Mouse (Mus musculus): ENCODE data around the gene Eif3c. TPM values are rescaled to one million over a fixed set of nuclear protein-coding genes. Genes with fewer than 3 reads are reported as not detected.
A peak's percentile ranks its signal among the peaks of the same experiment; 100 is the strongest.

Gene Eif3c
- polyA plus RNA-seq, 1 experiment from 2014 or later: 87.8 TPM

DNA sequence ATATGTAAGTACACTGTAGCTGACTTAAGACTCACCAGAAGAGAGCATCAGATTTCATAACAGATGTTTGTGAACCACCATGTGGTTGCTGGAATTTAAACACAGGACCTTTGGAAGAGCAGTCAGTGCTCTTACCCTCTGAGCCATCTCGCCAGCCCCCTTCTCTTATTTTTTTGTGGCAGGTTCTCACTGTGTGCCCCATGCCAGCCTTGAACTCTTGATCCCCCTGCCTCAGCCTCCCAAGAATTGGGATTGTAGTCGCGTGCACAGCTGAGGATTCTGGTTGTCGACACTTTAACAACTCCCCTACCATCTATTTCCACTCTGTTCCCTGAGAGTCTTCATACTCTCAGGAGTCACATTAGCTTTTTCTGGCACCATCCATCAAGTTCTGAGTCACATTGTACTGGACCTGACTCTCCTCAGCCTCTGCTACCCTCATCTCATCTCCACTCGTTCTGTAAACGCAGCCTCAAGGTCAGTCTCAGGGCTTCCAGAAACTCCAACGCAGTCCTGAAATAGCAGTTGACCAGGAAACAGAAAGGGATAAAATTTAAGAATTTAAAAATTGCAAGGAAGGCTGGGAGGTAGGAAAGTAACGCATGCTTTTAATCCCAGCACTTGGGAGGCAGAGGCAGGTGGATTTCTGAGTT, 59.0 kb downstream of the Eif3c start:
- H3K36me3 ChIP-seq (ENCODE audit: control insufficient read depth, insufficient read depth): no peaks in the 10 kb centered on the region
- no peak overlapping the region for H3K4me3 ChIP-seq (ENCODE audit: low read depth, low read length)
- no peak overlapping the region for H3K9ac ChIP-seq (ENCODE audit: low read depth, low read length)
- ATAC-seq (ENCODE audit: low read depth): no peak
- H3K27me3 ChIP-seq (ENCODE audit: control insufficient read depth, insufficient read depth, low read depth, low read length): no peaks in the 10 kb centered on the region
- no peaks in the 10 kb centered on the region; the same call in 1 of the 2 replicates for H3K4me1 ChIP-seq (ENCODE audit: control insufficient read depth, low read depth, low read length)
- no peak overlapping the region for H3K27ac ChIP-seq (ENCODE audit: low read length)
- WGBS (ENCODE audit: insufficient replicate concordance): 72% methylated on average over 8 of the region's 8 CpGs
- H3K9me3 ChIP-seq (replicated peaks; ENCODE audit: control insufficient read depth, low read length): no peaks in the 10 kb centered on the region
- H3K4me2 ChIP-seq (ENCODE audit: low read depth, low read length): no peak overlapping the region

DNA sequence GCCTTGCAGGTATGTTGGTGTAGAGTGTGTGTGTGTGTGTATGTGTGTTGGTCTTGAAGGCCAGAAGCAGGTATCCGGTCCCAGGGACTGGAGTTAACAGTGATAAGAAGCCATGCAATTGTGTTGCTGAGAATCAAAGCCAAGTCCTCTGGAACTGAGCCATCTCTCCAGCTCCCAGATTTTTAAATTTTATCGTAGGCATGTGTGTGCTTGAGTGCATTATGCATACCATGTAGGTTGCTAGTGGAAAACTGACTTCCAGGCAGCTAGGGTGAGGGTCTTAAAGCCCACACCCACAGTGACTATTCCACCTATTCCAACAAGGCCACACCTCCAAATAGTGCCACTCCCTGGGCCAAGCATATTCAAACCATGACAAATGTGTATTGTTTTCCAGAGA, 61.3 kb downstream of the Eif3c start:
- H3K27me3 ChIP-seq (ENCODE audit: control insufficient read depth, insufficient read depth, low read depth, low read length): no peaks in the 10 kb centered on the region
- H3K9ac ChIP-seq (ENCODE audit: low read depth, low read length): no peak overlapping the region
- no peak overlapping the region for H3K27ac ChIP-seq (ENCODE audit: low read length)
- H3K36me3 ChIP-seq (ENCODE audit: control insufficient read depth, insufficient read depth): peaks cover 13% of the 10 kb centered on the region
- WGBS (ENCODE audit: insufficient replicate concordance): 80% methylated on average over 2 of the region's 2 CpGs
- H3K4me1 ChIP-seq (ENCODE audit: control insufficient read depth, low read depth, low read length): peaks cover 12% of the 10 kb centered on the region
- H3K4me3 ChIP-seq (ENCODE audit: low read depth, low read length): no peak overlapping the region
- ATAC-seq (ENCODE audit: low read depth): no peak
- no peak overlapping the region for H3K4me2 ChIP-seq (ENCODE audit: low read depth, low read length)
- no peaks in the 10 kb centered on the region for H3K9me3 ChIP-seq (replicated peaks; ENCODE audit: control insufficient read depth, low read length)

DNA sequence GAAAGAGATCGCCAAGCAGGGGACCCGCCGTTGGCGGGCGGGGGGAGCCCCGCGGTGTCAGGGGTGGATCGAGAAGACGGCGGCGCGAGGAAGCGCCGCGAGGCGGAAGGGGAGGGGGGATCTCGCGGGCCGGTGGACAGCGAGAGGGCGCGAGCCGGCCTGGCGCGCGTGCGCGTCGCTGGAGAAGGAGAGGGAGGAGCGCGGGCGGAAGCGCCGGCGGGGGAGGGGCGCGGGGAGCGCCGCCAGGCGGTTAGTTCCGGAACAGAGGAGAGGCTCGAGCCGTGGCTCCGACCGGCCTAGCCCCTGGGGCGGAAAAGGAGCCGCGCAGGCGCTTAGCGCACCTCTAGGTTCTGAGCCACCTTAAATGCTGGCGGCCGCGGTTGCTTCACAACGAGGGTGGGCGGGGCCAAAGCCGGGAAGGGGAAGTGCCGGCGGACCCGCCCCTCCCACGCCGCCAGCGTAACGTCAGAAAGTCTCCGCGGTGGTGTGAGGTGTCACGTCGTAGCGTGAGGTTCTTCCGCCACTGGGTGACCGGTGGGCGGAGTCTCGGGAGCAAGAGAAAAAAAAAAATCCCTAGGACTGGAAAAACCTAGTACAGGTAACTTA, 62.8 kb downstream of the Eif3c start, which contains the start of gene Atxn2l:
Gene Atxn2l (minus strand): TSS at position 165 of the 606 bp plus-strand sequence.
- peak within 1 kb of the TSS; percentile 54 for H3K4me2 ChIP-seq (ENCODE audit: low read depth, low read length)
- H3K36me3 ChIP-seq (ENCODE audit: control insufficient read depth, insufficient read depth): peaks cover 29% of the 10 kb centered on the region
- H3K27me3 ChIP-seq (ENCODE audit: control insufficient read depth, insufficient read depth, low read depth, low read length): no peaks in the 10 kb centered on the region
- peak within 1 kb of the TSS; percentile 100 for H3K27ac ChIP-seq (ENCODE audit: low read length)
- no peaks in the 10 kb centered on the region for H3K9me3 ChIP-seq (replicated peaks; ENCODE audit: control insufficient read depth, low read length)
- peak within 1 kb of the TSS; percentile 100 for H3K4me3 ChIP-seq (ENCODE audit: low read depth, low read length)
- H3K9ac ChIP-seq (ENCODE audit: low read depth, low read length): peak within 1 kb of the TSS; percentile 100
- under 1% methylated on average over 57 of the region's 72 CpGs for whole genome bisulfite sequencing (ENCODE audit: insufficient replicate concordance)
- peak; percentile 80 for ATAC-seq (ENCODE audit: low read depth)
- peaks cover 12% of the 10 kb centered on the region for H3K4me1 ChIP-seq (ENCODE audit: control insufficient read depth, low read depth, low read length)

DNA sequence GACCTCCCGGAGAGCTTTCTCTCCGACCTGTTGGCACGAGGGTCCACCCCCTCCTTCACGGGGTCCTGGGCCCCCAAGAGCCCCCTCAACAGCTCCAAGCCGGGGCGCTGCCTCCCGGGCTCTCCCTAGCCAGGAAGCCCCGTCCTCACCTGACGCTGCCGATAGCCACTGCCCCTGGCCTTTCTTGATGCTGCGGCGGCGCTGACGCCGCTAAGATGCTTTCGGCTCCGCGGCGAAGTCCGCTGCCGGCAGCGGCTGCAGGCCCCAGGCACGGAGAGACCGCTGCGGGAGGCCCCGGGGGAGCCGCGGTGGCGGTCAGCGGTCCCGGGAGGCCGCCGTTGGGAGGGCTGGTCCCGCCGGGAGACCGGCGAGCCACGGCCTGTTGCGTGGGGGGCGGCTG, 63.5 kb downstream of the Eif3c start:
- Histone ChIP-seq H3K4me2 (ENCODE audit: low read depth, low read length) (peak overlapping the region; percentile 54), H3K27me3 (ENCODE audit: control insufficient read depth, insufficient read depth, low read depth, low read length) (no peaks in the 10 kb centered on the region), H3K9me3 (replicated peaks; ENCODE audit: control insufficient read depth, low read length) (no peaks in the 10 kb centered on the region), H3K4me1 (ENCODE audit: control insufficient read depth, low read depth, low read length) (peaks cover 12% of the 10 kb centered on the region), H3K36me3 (ENCODE audit: control insufficient read depth, insufficient read depth) (peaks cover 35% of the 10 kb centered on the region), H3K27ac (ENCODE audit: low read length) (peak overlapping the region; percentile 100), H3K9ac (ENCODE audit: low read depth, low read length) (peak overlapping the region; percentile 100), H3K4me3 (ENCODE audit: low read depth, low read length) (peak overlapping the region; percentile 100)
- under 1% methylated on average over 40 of the region's 40 CpGs for WGBS (ENCODE audit: insufficient replicate concordance)
- ATAC-seq (ENCODE audit: low read depth): peak; percentile 0; the same call in 1 of the 2 replicates

DNA sequence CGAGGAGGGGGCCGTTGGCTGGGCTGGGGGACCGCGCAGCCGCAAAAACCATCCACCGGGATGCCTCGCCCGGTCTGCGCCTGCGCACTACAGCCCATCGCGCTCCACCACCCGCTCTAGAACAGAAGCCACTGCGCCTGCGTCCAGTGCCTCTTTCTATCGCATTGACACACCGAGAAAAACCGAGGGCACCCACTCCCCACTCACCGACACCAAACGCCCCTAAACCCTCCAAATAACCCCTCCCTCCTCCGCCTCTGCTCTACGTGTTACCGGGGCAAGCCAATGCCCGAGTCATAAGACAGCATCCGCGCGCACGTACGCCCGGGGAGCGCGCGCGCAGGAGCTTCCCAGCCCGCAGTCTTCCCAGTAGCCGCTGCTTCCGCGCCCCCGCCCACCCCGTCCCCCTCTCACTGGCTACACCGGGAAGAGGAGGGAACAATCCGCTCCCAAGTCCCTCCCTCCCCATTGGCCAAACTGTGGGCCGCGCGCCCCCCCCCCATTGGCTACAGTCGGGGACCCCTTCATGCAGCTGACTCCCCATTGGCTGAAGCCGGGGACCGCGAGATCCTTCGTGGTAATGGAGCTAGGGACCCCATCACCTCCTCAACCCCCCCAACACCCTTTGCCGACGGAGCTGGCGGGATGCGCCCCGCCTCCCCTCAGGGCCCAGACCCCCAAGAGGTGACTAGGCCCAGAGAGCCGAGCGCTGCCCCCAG, 64.0 kb downstream of the Eif3c start:
- H3K4me2 ChIP-seq (ENCODE audit: low read depth, low read length): peak overlapping the region; percentile 54
- under 1% methylated on average over 54 of the region's 57 CpGs for WGBS (ENCODE audit: insufficient replicate concordance)

DNA sequence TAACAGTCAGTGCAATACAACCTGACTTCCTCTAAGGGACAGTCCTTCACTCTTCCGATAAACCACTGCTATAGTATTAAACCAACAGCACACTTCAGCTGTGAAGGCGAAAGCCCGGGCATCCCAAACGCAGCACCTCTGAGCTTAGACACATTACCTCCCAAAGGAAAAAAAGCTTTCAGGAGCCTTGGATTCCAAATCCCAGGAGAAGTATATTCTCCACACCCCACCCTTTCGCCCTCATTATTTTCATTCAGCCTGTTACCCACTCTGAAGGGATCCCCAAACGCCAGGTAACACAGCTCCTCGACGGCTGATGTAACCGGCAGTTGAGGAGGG, 64.6 kb downstream of the Eif3c start:
- Histone ChIP-seq H3K4me2 (ENCODE audit: low read depth, low read length) (peak overlapping the region; percentile 54), H3K4me1 (ENCODE audit: control insufficient read depth, low read depth, low read length) (peaks cover 12% of the 10 kb centered on the region), H3K27ac (ENCODE audit: low read length) (peak overlapping the region; percentile 100), H3K4me3 (ENCODE audit: low read depth, low read length) (peak overlapping the region; percentile 100), H3K27me3 (ENCODE audit: control insufficient read depth, insufficient read depth, low read depth, low read length) (no peaks in the 10 kb centered on the region), H3K9me3 (replicated peaks; ENCODE audit: control insufficient read depth, low read length) (no peaks in the 10 kb centered on the region), H3K9ac (ENCODE audit: low read depth, low read length) (peak overlapping the region; percentile 100), H3K36me3 (ENCODE audit: control insufficient read depth, insufficient read depth) (peaks cover 46% of the 10 kb centered on the region)
- WGBS (ENCODE audit: insufficient replicate concordance): 1% methylated on average over 9 of the region's 9 CpGs
- no peak for ATAC-seq (ENCODE audit: low read depth)

More for the DNA sequence above, 64.0 kb downstream of the Eif3c start:
- Histone ChIP-seq H3K27ac (ENCODE audit: low read length) (peak overlapping the region; percentile 100), H3K4me3 (ENCODE audit: low read depth, low read length) (peak overlapping the region; percentile 100), H3K9me3 (replicated peaks; ENCODE audit: control insufficient read depth, low read length) (no peaks in the 10 kb centered on the region), H3K36me3 (ENCODE audit: control insufficient read depth, insufficient read depth) (peaks cover 40% of the 10 kb centered on the region), H3K27me3 (ENCODE audit: control insufficient read depth, insufficient read depth, low read depth, low read length) (no peaks in the 10 kb centered on the region), H3K4me1 (ENCODE audit: control insufficient read depth, low read depth, low read length) (peaks cover 12% of the 10 kb centered on the region), H3K9ac (ENCODE audit: low read depth, low read length) (peak overlapping the region; percentile 100)
- peak; percentile 72 for ATAC-seq (ENCODE audit: low read depth)

DNA sequence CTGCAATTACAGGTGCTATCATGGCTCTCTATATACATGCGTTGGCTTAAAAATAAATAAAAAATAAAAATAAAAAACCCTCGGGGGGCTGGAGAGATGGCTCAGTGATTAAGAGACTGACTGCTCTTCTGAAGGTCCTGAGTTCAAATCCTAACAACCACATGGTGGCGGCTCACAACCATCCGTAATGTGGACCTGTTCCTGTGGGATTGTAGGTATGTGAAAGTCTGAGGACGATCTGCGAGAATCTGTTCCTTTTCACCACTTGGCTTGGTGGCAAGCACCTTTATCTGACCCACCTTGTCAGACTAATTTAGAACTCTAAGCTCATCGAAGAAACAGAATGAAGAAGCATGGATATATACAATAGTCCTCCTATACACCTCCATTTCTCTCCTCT, 66.8 kb downstream of the Eif3c start:
- no peaks in the 10 kb centered on the region for H3K9me3 ChIP-seq (replicated peaks; ENCODE audit: control insufficient read depth, low read length)
- peaks cover 12% of the 10 kb centered on the region for H3K4me1 ChIP-seq (ENCODE audit: control insufficient read depth, low read depth, low read length)
- H3K9ac ChIP-seq (ENCODE audit: low read depth, low read length): no peak overlapping the region
- no peaks in the 10 kb centered on the region for H3K27me3 ChIP-seq (ENCODE audit: control insufficient read depth, insufficient read depth, low read depth, low read length)
- no peak overlapping the region for H3K4me3 ChIP-seq (ENCODE audit: low read depth, low read length)
- peaks cover 68% of the 10 kb centered on the region for H3K36me3 ChIP-seq (ENCODE audit: control insufficient read depth, insufficient read depth)
- WGBS (ENCODE audit: insufficient replicate concordance): 89% methylated on average over 7 of the region's 7 CpGs
- no peak for ATAC-seq (ENCODE audit: low read depth)
- no peak overlapping the region for H3K4me2 ChIP-seq (ENCODE audit: low read depth, low read length)
- H3K27ac ChIP-seq (ENCODE audit: low read length): no peak overlapping the region

DNA sequence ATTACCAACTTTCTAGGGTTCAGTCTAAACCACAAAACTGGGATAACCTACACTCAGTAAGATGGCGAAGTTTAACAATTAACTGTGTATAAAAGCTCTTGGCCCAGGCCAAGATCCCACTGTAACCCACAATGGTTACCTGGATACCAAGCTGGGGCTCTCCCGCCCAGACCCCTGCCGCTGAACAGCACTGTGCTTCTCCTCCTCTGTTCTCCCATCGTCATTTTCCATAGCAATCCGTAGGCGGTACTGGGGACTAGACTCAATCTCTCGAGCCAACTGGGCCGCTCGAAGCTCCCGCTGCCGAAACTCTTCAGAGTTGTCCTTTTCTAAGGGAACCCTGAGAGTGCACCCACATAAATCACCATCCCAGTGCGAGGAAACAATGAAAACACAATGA, 68.2 kb downstream of the Eif3c start:
- peaks cover 12% of the 10 kb centered on the region for H3K4me1 ChIP-seq (ENCODE audit: control insufficient read depth, low read depth, low read length)

DNA sequence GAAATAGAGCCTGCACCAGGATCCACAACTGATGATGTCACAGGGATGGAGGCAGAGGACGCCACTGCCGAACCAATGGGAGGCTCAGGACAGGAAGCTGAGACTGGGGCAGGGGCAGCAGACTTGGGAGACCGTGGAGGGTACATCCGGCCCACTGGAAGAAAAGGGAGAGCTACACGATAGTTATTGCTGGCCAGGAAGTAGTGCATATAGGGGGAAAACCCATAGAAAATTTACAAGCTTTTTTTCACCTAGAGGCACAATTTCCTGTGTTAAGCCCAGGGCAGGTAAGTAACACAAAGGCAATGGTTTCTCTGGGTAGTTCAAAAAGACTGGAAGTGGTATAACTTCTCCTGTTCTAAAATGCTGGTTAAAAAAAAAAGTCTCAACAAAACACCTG, 69.7 kb downstream of the Eif3c start:
- H3K9me3 ChIP-seq (replicated peaks; ENCODE audit: control insufficient read depth, low read length): no peaks in the 10 kb centered on the region
- no peaks in the 10 kb centered on the region for H3K27me3 ChIP-seq (ENCODE audit: control insufficient read depth, insufficient read depth, low read depth, low read length)
- no peak overlapping the region for H3K4me2 ChIP-seq (ENCODE audit: low read depth, low read length)
- 88% methylated on average over 5 of the region's 5 CpGs for WGBS (ENCODE audit: insufficient replicate concordance)
- H3K9ac ChIP-seq (ENCODE audit: low read depth, low read length): no peak overlapping the region
- ATAC-seq (ENCODE audit: low read depth): no peak
- peaks cover 95% of the 10 kb centered on the region for H3K36me3 ChIP-seq (ENCODE audit: control insufficient read depth, insufficient read depth)
- no peak overlapping the region for H3K4me3 ChIP-seq (ENCODE audit: low read depth, low read length)
- H3K4me1 ChIP-seq (ENCODE audit: control insufficient read depth, low read depth, low read length): peaks cover 12% of the 10 kb centered on the region
- H3K27ac ChIP-seq (ENCODE audit: low read length): no peak overlapping the region

More for the DNA sequence above, 68.2 kb downstream of the Eif3c start:
- H3K4me2 ChIP-seq (ENCODE audit: low read depth, low read length): no peak overlapping the region
- H3K27me3 ChIP-seq (ENCODE audit: control insufficient read depth, insufficient read depth, low read depth, low read length): no peaks in the 10 kb centered on the region
- peaks cover 83% of the 10 kb centered on the region for H3K36me3 ChIP-seq (ENCODE audit: control insufficient read depth, insufficient read depth)
- no peak for ATAC-seq (ENCODE audit: low read depth)
- no peak overlapping the region for H3K27ac ChIP-seq (ENCODE audit: low read length)
- H3K4me3 ChIP-seq (ENCODE audit: low read depth, low read length): no peak overlapping the region
- whole genome bisulfite sequencing (ENCODE audit: insufficient replicate concordance): 92% methylated on average over 12 of the region's 12 CpGs
- H3K9me3 ChIP-seq (replicated peaks; ENCODE audit: control insufficient read depth, low read length): no peaks in the 10 kb centered on the region
- H3K9ac ChIP-seq (ENCODE audit: low read depth, low read length): no peak overlapping the region
